Mouse (Mus musculus) spleen, adult 2 months (tissue): ENCODE measurements around the gene Defb41.
"Not testable (repeated sequence)": the region's sequence is repeated elsewhere in the genome, so short reads cannot be mapped to it uniquely, and the experiment has no call there.

ENCODE experiments used
- CTCF ChIP-seq: fragments of 200-500 bp; IDR thresholded peaks from 2 replicates; pipeline ENCODE4 v1.5.1; 2011; ENCODE audit warnings: mild to moderate bottlenecking, inconsistent platforms; ENCODE audit not compliant: insufficient read depth, insufficient read length, insufficient replicate concordance; ENCODE audit errors: extremely low read depth
- POLR2A ChIP-seq: fragments of 200-500 bp; IDR thresholded peaks from 2 replicates; pipeline ENCODE4 v1.6.1; 2011; ENCODE audit warnings: low read depth, low read length, inconsistent platforms

- TF ChIP-seq POLR2A, CTCF: not testable (repeated sequence)
Measured at GRCm38 (mm10) chr1:18245801-18246580, 18.9 kb downstream of the Defb41 start.
